ENCODE assay signal across 20 mouse cellular contexts in the genomic region with DNA sequence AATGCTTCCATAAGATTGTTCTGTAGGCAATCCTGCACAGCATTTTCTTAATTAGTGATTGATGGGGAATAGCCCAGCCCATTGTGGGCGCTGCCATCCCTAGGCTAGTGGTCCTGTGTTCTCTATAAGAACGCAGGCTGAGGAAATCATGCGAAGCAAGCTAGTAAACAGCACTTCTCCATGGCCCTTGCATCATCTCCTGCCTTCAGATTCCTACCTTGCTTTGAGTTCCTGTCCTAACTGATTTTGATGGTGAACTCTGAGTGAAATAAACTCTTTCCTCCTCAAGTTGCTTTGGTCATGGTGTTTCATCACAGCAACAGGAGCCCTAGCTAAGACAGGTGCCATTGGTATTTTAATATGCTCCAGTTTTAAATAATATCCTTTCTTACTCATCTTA. TPM values are rescaled to one million over a fixed set of nuclear protein-coding genes. Genes with fewer than 3 reads are reported as not detected.
DNase-seq lines count a peak whose midpoint lies in the region; ATAC-seq lines count a peak whose summit lies in the region.
"Had no signal": no experiment of that assay in that cellular context is flagged by ENCODE, and none has a peak within 500 bp of the region (broad histone marks: within the 10 kb centered on the region; RNA-seq: fewer than 3 reads in every experiment).

No protein-coding gene starts in this region.

- peak; percentile 66 for ATAC-seq in granulocyte monocyte progenitor cell, adult 5-6 weeks (replicated peaks; ENCODE audit: poor library complexity, severe bottlenecking)
- peak; percentile 50 for ATAC-seq in megakaryocyte progenitor cell, adult 5-6 weeks (replicated peaks; ENCODE audit: poor library complexity)
- ATAC-seq: activated CD4-positive, CD25-positive, alpha-beta regulatory T cell, adult 4 months; CD4-positive, CD25-positive, alpha-beta regulatory T cell, adult 4 months; forebrain, embryonic 13.5 days; forebrain, embryonic 15.5 days; forebrain, postnatal 0 days; Patski had no signal

- peak; percentile 54 for DNase-seq in 416B (ENCODE audit: low read depth)
- DNase-seq in right cerebral cortex, adult 18-20 months = no peak
- no peak for DNase-seq in lung, postnatal 14 days
- DNase-seq: adrenal gland, adult 8-10 months; adrenal gland, postnatal 14 days; adrenal gland, postnatal 36 days; B cell, adult 2 months; cerebellum, adult 11-12 months; cerebellum, adult 2 months; cerebellum, adult 9-10 months; cerebellum, postnatal 10 days; cerebellum, postnatal 25 days; forebrain, postnatal 0 days had no signal

RNA-seq across cellular contexts. Expression of a gene that starts 41.7 kb away (rescaled TPM):
- 49.7 and 56.9 TPM in 2 replicates for total RNA-seq in granulocyte monocyte progenitor cell, adult 5-6 weeks (2014; fragmentation: Nextera tagmentation)
- 23.1 and 26.5 TPM in 2 replicates for total RNA-seq in granulocyte monocyte progenitor cell, adult 5-6 weeks (2017)
- total RNA-seq in megakaryocyte progenitor cell, adult 5-6 weeks (2015) = 49.8 and 60.5 TPM in 2 replicates
- 26.7 and 39.1 TPM in 2 replicates for total RNA-seq in megakaryocyte progenitor cell, adult 5-6 weeks (2017)
